Mouse (Mus musculus): ENCODE data around the gene Plk5.

Plk5 gene

DNA sequence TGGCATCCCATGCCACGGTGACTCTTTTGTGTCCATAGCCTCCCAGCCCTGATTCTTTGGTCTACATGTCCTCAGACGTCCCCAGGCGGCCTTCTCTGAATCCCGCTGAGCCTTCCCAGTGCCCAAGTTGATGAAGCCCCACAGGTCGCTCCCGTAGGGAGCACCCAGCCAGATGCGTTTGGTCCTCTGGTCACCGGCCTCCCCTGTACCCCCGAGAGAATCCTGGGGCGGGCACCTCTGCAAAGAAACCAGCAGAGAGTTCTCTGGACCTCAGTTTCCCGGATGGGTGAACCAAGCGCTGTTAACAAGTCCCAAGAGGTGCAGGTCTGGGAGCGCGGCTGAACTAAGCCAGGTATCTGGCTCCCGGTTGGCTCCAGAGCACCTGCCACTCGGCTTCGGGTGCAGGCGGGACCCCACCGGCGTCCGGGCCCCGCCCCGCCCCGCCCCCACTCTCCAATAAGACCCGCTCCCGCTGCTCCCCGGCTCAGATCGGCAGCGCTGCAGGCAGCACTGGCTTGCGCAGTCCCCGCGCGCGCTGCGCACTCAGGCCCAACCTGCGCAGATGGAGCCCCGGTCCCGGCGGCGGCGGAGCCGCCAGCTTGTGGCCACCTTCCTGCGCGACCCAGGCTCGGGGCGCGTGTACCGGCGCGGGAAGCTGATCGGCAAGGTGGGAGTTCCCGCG lies at the start of gene Plk5:
TSS of gene Plk5 (plus strand) at position 459 of the 682 bp plus-strand sequence.
- DNase-seq (ENCODE audit: low read depth), result no peak

GRCm38 (mm10) chr10:80311560-80311959 lies 44.7 kb upstream of the Plk5 start:
- no peak for DNase-seq (ENCODE audit: low read depth)

DNA sequence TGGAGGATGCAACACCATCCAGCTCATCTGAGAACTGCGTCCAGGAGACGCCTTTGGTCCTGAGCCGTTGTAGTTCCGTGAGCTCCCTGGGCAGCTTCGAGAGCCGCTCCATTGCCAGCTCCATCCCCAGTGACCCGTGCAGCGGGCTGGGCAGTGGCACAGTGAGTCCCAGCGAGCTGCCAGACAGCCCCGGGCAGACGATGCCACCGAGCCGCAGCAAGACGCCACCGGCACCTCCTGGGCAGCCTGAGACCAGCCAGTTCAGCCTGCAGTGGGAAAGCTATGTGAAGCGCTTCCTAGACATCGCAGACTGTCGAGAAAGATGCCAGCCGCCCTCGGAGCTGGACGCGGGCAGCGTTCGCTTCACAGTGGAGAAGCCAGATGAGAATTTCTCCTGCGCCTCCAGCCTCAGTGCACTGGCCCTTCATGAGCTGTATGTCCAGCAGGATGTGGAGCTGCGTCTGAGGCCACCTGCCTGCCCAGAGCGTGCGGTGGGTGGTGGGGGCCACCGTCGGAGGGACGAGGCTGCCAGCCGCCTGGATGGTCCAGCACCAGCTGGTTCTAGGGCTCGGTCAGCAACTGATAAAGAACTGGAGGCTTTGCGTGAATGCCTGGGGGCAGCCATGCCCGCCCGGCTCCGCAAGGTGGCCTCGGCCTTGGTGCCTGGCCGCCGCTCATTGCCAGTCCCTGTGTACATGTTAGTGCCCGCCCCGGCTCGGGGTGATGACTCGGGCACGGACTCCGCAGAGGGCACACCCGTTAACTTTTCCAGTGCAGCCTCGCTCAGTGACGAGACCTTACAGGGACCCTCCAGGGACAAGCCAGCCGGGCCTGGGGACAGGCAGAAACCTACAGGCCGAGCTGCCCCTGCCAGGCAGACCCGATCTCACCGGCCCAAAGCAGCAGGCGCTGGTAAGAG lies 43.4 kb upstream of the Plk5 start:
- no peak for DNase-seq (ENCODE audit: low read depth)

GRCm38 (mm10) chr10:80313627-80314201 lies 42.5 kb upstream of the Plk5 start:
- DNase-seq (ENCODE audit: low read depth), result no peak

DNA sequence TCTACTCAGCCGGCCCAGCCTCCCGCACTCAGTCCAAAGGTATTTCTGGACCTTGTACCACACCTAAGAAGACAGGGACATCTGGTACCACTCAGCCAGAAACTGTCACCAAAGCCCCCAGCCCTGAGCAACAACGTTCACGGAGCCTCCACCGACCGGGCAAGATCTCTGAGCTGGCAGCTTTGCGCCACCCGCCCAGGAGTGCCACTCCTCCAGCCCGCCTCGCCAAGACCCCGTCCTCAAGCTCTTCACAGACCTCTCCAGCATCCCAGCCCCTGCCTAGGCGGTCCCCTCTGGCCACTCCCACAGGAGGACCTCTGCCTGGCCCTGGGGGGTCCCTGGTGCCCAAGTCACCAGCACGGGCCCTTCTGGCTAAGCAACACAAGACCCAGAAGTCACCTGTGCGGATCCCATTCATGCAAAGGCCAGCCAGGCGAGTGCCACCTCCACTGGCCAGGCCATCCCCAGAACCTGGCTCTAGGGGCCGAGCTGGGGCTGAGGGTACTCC lies 41.7 kb upstream of the Plk5 start:
- DNase-seq (ENCODE audit: low read depth), result no peak

DNA sequence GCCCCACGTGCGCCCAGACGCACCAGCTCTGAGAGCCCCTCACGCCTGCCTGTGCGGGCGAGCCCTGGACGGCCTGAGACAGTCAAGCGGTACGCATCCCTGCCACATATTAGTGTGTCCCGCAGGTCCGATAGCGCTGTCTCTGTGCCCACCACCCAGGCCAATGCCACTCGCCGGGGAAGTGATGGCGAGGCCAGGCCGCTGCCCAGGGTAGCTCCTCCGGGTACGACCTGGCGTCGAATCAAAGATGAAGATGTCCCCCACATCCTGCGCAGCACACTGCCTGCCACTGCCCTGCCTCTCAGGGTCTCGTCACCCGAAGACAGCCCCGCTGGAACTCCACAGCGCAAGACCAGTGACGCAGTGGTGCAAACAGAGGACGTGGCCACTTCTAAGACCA lies 40.9 kb upstream of the Plk5 start:
- no peak for DNase-seq (ENCODE audit: low read depth)

DNA sequence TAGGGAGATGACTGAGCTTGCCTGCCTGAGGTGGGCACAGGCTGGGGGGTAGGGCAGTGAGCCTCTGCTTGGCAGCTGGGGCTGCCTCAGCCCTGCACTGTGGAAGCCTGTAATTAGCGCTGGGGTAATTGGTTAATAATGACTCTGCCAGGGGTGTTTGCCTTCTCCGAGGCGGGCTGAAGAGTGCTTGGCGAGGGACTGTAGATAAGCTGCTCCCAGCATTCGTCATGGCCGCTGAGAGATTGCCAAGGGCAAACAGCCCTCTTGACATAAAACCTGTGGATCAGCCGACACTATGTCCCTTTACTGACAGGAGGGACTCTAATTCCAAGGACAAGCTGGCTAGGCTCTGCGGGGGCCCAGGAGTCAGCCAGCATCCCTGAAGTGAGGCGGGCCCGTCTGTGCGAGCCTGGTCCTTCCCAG lies 39.9 kb upstream of the Plk5 start:
- DNase-seq (ENCODE audit: low read depth), result no peak

DNA sequence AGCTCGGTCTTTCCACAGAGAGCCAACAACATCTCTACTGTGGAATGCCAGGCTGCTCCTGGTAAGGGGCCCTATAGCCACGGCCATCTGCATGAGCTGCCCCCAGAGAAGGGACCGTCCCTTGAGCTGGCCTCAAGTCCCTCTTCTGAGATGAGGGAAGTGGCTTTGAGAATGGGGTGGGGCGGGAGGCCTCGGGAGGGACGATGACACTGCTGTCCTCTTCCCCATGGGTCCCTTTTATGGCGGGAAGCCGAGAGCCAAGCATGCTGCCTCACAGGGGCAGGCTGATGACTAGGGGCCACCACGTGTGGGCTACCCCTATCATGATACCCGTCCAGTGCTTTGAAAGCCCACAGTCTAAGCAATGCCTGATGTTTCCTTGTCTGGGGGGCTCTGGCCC lies 39.2 kb upstream of the Plk5 start:
- no peak for DNase-seq (ENCODE audit: low read depth)

GRCm38 (mm10) chr10:80320340-80320760 lies 35.9 kb upstream of the Plk5 start, which contains the start of gene 2310011J03Rik:
2310011J03Rik (minus strand) TSS chr10:80320537.
- DNase-seq (ENCODE audit: low read depth), result peak; percentile 66

DNA sequence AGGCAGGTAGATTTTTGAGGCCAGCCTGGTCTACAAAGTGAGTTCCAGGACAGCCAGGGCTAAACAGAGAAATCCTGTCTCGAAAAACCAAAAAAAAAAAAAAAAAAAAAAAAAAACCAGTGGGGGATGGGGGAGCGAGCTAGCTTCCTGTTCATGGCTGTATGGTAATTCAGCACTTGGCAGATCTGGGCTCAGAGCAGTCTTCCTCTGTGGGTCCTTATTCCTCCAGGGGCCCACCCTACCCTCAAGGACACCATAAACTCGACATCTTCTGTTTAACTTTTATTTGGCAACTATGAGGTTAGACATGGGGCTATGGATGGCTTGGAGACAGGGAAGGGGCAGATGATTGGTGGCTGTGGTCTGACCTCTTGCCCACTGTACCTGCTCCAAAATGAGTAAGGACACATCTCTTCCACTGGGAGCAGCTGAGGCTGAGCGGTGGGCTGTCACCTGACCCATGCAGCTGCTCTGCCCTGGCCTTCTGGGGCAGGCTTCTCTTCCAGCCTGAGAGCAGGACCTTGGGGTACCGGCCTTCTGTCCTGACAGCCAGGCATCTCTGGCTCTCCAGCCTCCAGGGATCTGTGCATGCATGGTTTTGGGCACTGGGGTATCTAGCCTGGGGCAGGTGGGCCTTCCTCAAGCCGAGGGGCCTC lies 35.1 kb upstream of the Plk5 start:
- no peak for DNase-seq (ENCODE audit: low read depth)

DNA sequence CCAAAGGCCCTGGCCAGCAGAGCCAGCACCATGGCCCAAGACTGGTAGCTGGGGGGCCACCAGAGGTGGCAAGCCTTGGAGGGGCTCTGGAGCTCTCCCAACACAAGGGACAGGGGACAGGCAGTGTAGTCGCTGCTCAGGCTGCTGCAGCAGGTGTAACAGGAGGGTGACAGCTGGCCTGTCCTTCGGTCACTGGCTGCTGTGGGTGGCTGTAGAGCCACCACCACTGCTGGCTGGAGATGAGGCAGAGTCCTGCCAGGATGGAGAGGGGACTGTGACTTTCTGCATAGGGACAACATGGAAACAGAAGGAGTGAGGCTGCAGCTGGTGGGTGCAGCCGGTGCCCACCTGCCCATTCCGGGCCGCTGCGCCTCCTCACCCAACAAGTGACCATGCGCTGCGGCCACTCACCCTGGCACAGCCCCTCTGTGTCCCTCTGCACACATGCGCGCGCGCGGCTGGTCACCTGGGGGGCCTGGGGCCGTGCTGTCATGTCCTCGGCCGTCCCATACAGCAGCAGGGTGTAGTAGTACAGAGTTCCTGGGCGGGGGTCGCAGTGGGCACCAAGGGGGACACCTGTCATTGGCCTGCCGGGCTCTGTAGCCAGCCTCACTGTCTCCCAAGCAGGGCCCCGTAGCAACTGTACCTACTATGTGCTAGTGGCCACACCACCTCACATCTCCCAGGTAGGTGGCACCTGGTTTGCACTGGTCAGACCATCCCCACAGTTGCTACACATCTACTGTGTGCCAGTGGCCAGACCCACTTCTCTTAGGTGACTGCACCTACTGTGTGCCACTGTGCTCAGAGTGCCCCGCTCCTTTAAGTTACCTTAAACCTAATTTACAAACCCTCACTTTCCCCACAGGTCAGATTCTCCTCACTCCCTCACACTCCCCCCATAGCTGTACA lies 34.3 kb upstream of the Plk5 start:
- DNase-seq (ENCODE audit: low read depth), result no peak

- no peak for DNase-seq (ENCODE audit: low read depth)
Observed at GRCm38 (mm10) chr10:80322811-80323211, 33.4 kb upstream of the Plk5 start.

GRCm38 (mm10) chr10:80323261-80324119 lies 32.8 kb upstream of the Plk5 start:
- DNase-seq (ENCODE audit: low read depth), result no peak

GRCm38 (mm10) chr10:80324120-80325037 lies 31.9 kb upstream of the Plk5 start:
- DNase-seq (ENCODE audit: low read depth), result no peak

DNA sequence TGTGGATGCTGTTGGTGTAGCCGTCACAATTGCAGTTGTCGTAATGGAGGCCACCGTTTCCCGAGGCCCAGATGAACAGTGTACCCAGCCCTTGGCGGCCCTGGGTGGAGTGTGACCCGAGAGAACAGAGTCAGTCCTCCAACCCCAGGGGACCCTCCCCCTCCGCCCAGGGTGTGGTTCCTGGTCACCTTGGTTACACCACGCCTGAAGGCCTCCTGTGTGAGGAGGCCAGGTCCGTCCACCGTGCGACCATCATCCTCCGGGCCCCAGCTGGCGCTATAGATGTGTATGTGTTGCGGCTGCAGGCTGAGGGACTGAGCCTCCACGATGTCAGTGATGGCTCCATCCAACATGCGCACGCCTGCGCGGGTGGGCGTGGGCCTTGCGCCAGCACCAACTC lies 31.2 kb upstream of the Plk5 start:
- DNase-seq (ENCODE audit: low read depth), result no peak

GRCm38 (mm10) chr10:80329273-80330081 lies 26.8 kb upstream of the Plk5 start, which contains the start of the genes Pcsk4 and Reep6:
Pcsk4 (minus strand) TSS chr10:80329498.
Reep6 (plus strand) TSS chr10:80329953.
- peak; percentile 90 for DNase-seq (ENCODE audit: low read depth)

DNA sequence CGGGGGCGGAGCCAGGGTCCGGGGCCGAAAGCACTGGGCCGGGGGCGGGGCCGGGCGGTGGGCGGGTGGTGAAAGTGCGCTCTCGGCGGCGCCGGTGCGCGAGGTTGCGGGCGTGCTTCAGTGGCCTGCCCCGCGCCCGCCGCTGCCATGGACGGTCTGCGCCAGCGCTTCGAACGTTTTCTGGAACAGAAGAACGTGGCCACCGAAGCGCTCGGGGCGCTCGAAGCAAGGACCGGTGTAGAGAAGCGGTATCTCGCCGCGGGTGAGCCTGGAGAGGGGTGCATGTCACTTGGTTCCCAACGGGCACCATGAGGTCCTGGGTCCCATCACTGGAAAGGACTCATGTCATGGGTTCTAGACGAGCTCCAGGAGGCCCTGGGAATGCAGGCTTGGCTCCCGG lies 26.2 kb upstream of the Plk5 start:
- DNase-seq (ENCODE audit: low read depth), result no peak

DNA sequence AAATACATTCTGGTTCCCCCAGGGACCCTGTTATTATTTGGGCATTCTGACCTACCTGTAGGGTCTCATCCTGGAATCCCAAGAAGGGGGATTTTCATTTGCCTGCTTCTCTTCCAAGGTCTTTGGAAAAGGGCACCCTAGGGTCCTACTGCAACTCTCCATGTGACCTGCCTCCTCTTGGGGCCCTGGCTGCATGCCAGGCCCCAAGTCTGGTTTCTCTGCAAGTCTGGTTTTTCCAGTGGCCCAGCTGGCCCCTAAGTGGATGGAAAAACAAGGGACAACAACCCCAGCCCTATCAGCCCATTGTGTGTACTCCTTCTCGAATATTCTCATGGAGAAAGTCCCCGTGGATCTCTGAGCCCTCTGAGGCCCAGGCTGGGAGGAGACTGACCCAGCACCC lies 25.4 kb upstream of the Plk5 start:
- DNase-seq (ENCODE audit: low read depth), result no peak

Measured in fibroblast of lung, adult 2 months (primary cell).